Comparison of ENCODE assay signal across 9 mouse cellular contexts in the genomic region with DNA sequence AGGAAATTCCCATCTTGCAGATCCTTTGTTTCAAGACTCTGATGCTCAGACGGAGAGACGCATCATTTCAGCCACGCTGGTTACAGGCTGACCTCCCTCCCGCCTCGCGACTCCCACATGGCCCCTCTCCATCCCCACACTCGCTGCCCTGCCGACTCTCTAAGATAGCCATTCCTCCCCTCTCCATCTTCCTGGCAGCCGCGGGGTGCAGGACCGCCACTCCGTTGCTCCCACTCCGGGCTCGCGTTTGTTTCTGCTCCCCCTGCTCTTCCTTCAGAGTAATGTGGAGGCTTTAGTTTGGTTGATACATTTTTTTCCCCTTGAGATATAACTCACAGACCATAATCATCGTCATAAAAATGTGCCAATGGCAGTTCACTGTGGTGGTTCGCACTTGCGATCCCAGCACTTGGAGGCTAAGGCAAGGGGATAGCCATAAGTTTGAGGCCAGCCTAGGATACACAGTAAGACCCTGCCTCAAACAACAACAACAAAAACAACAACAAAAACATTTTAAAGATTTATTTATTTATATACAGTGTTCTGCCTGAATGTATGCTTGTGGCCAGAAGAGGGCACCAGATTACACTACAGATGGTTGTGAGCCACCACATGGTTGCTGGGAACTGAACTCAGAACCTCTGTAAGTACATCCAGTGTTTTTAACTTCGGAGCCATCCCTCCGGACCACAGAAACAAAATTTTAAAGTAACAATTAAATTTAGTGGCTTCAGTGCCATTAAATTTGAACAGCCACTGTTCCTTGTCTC. TPM values are rescaled to one million over a fixed set of nuclear protein-coding genes. Genes with fewer than 3 reads are reported as not detected.
DNase-seq lines count a peak whose midpoint lies in the region; ATAC-seq and TF ChIP-seq lines count a peak whose summit lies in the region.
"Had no signal": no experiment of that assay in that cellular context is flagged by ENCODE, and none has a peak within 500 bp of the region (broad histone marks: within the 10 kb centered on the region; RNA-seq: fewer than 3 reads in every experiment).

No protein-coding gene starts in this region.

- no peak overlapping the region; the same call in 1 of the 2 replicates for H3K27ac ChIP-seq in kidney, postnatal 0 days
- H3K27ac ChIP-seq in kidney, embryonic 14.5 days (ENCODE audit: low read depth, low read length) = no peak overlapping the region
- no peak overlapping the region for H3K27ac ChIP-seq in embryonic facial prominence, embryonic 12.5 days
- peak overlapping the region; percentile 76 for H3K27ac ChIP-seq in heart, embryonic 16.5 days (ENCODE audit: low read length)
- no peak overlapping the region for H3K27ac ChIP-seq in midbrain, embryonic 15.5 days

- no peaks in the 10 kb centered on the region for H3K27me3 ChIP-seq in kidney, postnatal 0 days (ENCODE audit: insufficient read depth, low read length)
- H3K27me3 ChIP-seq in kidney, embryonic 14.5 days (ENCODE audit: control insufficient read depth, insufficient read depth, low read length) = no peaks in the 10 kb centered on the region
- H3K27me3 ChIP-seq in embryonic facial prominence, embryonic 12.5 days = peaks cover 26% of the 10 kb centered on the region
- peaks cover 6% of the 10 kb centered on the region; the same call in 1 of the 2 replicates for H3K27me3 ChIP-seq in heart, embryonic 16.5 days (ENCODE audit: control insufficient read depth, insufficient read depth, low read length)
- no peaks in the 10 kb centered on the region for H3K27me3 ChIP-seq in midbrain, embryonic 15.5 days (replicated peaks)

- no peak for ATAC-seq in kidney, postnatal 0 days (replicated peaks; ENCODE audit: low FRiP score, low read depth)
- ATAC-seq in kidney, embryonic 14.5 days (ENCODE audit: low FRiP score, low TSS enrichment) = no peak
- ATAC-seq in embryonic facial prominence, embryonic 12.5 days (ENCODE audit: insufficient number of reproducible peaks, insufficient read depth, low FRiP score, low TSS enrichment) = no peak
- 0 out of 2 replicates have a peak, but pooled peaks have one; percentile 30 for ATAC-seq in heart, embryonic 16.5 days (replicated peaks; ENCODE audit: extremely low read depth, insufficient read depth, low FRiP score)
- no peak for ATAC-seq in midbrain, embryonic 15.5 days (replicated peaks)
- no peak for ATAC-seq in activated CD4-positive, CD25-positive, alpha-beta regulatory T cell, adult 4 months

- TF ChIP-seq CTCF in kidney, postnatal 0 days (IDR thresholded peaks at IDR 0.05; ENCODE audit: low read depth) = peak; percentile 58

- no peak overlapping the region for H3K4me2 ChIP-seq in kidney, postnatal 0 days (ENCODE audit: low read length)
- no peak overlapping the region for H3K4me2 ChIP-seq in kidney, embryonic 14.5 days (replicated peaks; ENCODE audit: low read depth, low read length)
- peak overlapping the region; percentile 19; the same call in 1 of the 2 replicates for H3K4me2 ChIP-seq in embryonic facial prominence, embryonic 12.5 days (replicated peaks)
- no peak overlapping the region for H3K4me2 ChIP-seq in heart, embryonic 16.5 days (ENCODE audit: low read depth, low read length)
- peak overlapping the region; percentile 30 for H3K4me2 ChIP-seq in midbrain, embryonic 15.5 days

- H3K4me1 ChIP-seq in kidney, postnatal 0 days (replicated peaks; ENCODE audit: insufficient read depth, low read length) = 0 out of 2 replicates have a peak, but pooled peaks cover 2% of the 10 kb centered on the region
- H3K4me1 ChIP-seq in kidney, embryonic 14.5 days (ENCODE audit: control insufficient read depth, insufficient read depth, low read length) = peaks cover 14% of the 10 kb centered on the region
- no peaks in the 10 kb centered on the region for H3K4me1 ChIP-seq in embryonic facial prominence, embryonic 12.5 days
- H3K4me1 ChIP-seq in heart, embryonic 16.5 days (ENCODE audit: control insufficient read depth, insufficient read depth, low read length) = no peaks in the 10 kb centered on the region
- H3K4me1 ChIP-seq in midbrain, embryonic 15.5 days = peaks cover 19% of the 10 kb centered on the region

- DNase-seq in kidney, postnatal 0 days (ENCODE audit: low spot score) = peak; percentile 49
- DNase-seq in urinary bladder, adult 2 months (ENCODE audit: low spot score) = no peak
- DNase-seq: spleen, adult 18-20 months; thymus, postnatal 4 days had no signal

- 0 out of 2 replicates have a peak, but pooled peaks cover 3% of the 10 kb centered on the region for H3K9me3 ChIP-seq in kidney, postnatal 0 days (replicated peaks; ENCODE audit: low read length)
- peaks cover 6% of the 10 kb centered on the region for H3K9me3 ChIP-seq in kidney, embryonic 14.5 days (ENCODE audit: control insufficient read depth, low read length)
- 0 out of 2 replicates have a peak, but pooled peaks cover 9% of the 10 kb centered on the region for H3K9me3 ChIP-seq in embryonic facial prominence, embryonic 12.5 days
- H3K9me3 ChIP-seq in heart, embryonic 16.5 days (replicated peaks; ENCODE audit: control insufficient read depth, low read length) = peaks cover 10% of the 10 kb centered on the region
- no peaks in the 10 kb centered on the region for H3K9me3 ChIP-seq in midbrain, embryonic 15.5 days

- WGBS in kidney, postnatal 0 days = 29% methylated on average over 20 of the region's 20 CpGs
- WGBS in kidney, embryonic 14.5 days = 31% methylated on average over 20 of the region's 20 CpGs
- WGBS in embryonic facial prominence, embryonic 12.5 days = 25% methylated on average over 20 of the region's 20 CpGs
- WGBS in heart, embryonic 16.5 days = 27% methylated on average over 20 of the region's 20 CpGs
- WGBS in midbrain, embryonic 15.5 days = 25% methylated on average over 20 of the region's 20 CpGs

- H3K4me3 ChIP-seq in kidney, postnatal 0 days (replicated peaks; ENCODE audit: low read depth, low read length) = no peak overlapping the region
- no peak overlapping the region for H3K4me3 ChIP-seq in kidney, embryonic 14.5 days (ENCODE audit: low read length)
- H3K4me3 ChIP-seq in embryonic facial prominence, embryonic 12.5 days = no peak overlapping the region
- H3K4me3 ChIP-seq in heart, embryonic 16.5 days (ENCODE audit: low read length) = no peak overlapping the region
- H3K4me3 ChIP-seq in midbrain, embryonic 15.5 days = no peak overlapping the region

- no peaks in the 10 kb centered on the region for H3K36me3 ChIP-seq in kidney, postnatal 0 days (ENCODE audit: insufficient read depth, low read length)
- no peaks in the 10 kb centered on the region for H3K36me3 ChIP-seq in kidney, embryonic 14.5 days (ENCODE audit: control insufficient read depth, insufficient read depth, low read length)
- no peaks in the 10 kb centered on the region for H3K36me3 ChIP-seq in embryonic facial prominence, embryonic 12.5 days
- H3K36me3 ChIP-seq in heart, embryonic 16.5 days (ENCODE audit: control insufficient read depth, insufficient read depth) = 0 out of 2 replicates have a peak, but pooled peaks cover 2% of the 10 kb centered on the region
- no peaks in the 10 kb centered on the region for H3K36me3 ChIP-seq in midbrain, embryonic 15.5 days (replicated peaks)

- H3K9ac ChIP-seq in kidney, postnatal 0 days (ENCODE audit: low read depth, low read length) = no peak overlapping the region
- H3K9ac ChIP-seq in kidney, embryonic 14.5 days (ENCODE audit: low read depth, low read length) = no peak overlapping the region
- H3K9ac ChIP-seq in embryonic facial prominence, embryonic 12.5 days = no peak overlapping the region
- no peak overlapping the region for H3K9ac ChIP-seq in heart, embryonic 16.5 days (ENCODE audit: low read length)
- no peak overlapping the region for H3K9ac ChIP-seq in midbrain, embryonic 15.5 days

RNA-seq across cellular contexts. Expression of a gene that starts 11.5 kb away (rescaled TPM):
- polyA plus RNA-seq in kidney, postnatal 0 days (2015; fragmentation: Nextera tagmentation; extraction: Ambion mirVana) = 41.2 and 42.7 TPM in 2 replicates
- polyA plus RNA-seq in kidney, embryonic 14.5 days (2014; fragmentation: Nextera tagmentation; extraction: Ambion mirVana) = 58.0 and 81.1 TPM in 2 replicates
- 52.7 and 54.7 TPM in 2 replicates for polyA plus RNA-seq in embryonic facial prominence, embryonic 12.5 days (2016; fragmentation: Nextera tagmentation; extraction: Ambion mirVana)
- polyA plus RNA-seq in heart, embryonic 16.5 days (2015; fragmentation: Nextera tagmentation; extraction: Ambion mirVana) = 35.9 TPM in 2 replicates
- polyA plus RNA-seq in midbrain, embryonic 15.5 days (2015; fragmentation: Nextera tagmentation; extraction: Ambion mirVana) = 49.4 and 51.3 TPM in 2 replicates
- 10 to 100 TPM; 19.1 to 22.8 TPM for polyA plus RNA-seq in activated CD4-positive, CD25-positive, alpha-beta regulatory T cell, adult 4 months (2017; shearing (Covaris generic))
- 20.6 and 25.2 TPM in 2 replicates for polyA plus RNA-seq in urinary bladder, adult 2 months (2012; rRNA removed)

RNA-seq across cellular contexts. Expression of a gene that starts 18.4 kb away (rescaled TPM):
- polyA plus RNA-seq in kidney, postnatal 0 days (2015; fragmentation: Nextera tagmentation; extraction: Ambion mirVana) = 13.3 and 14.1 TPM in 2 replicates
- polyA plus RNA-seq in kidney, embryonic 14.5 days (2014; fragmentation: Nextera tagmentation; extraction: Ambion mirVana) = 10.8 and 17.4 TPM in 2 replicates
- 0.80 and 0.90 TPM in 2 replicates for polyA plus RNA-seq in embryonic facial prominence, embryonic 12.5 days (2016; fragmentation: Nextera tagmentation; extraction: Ambion mirVana)
- polyA plus RNA-seq in heart, embryonic 16.5 days (2015; fragmentation: Nextera tagmentation; extraction: Ambion mirVana) = 4.7 and 5.3 TPM in 2 replicates
- polyA plus RNA-seq in midbrain, embryonic 15.5 days (2015; fragmentation: Nextera tagmentation; extraction: Ambion mirVana) = 1.1 and 1.4 TPM in 2 replicates
- 10 to 100 TPM; 62.2 to 87.1 TPM for polyA plus RNA-seq in activated CD4-positive, CD25-positive, alpha-beta regulatory T cell, adult 4 months (2017; shearing (Covaris generic))
- polyA plus RNA-seq in urinary bladder, adult 2 months (2012; rRNA removed) = 10.2 and 12.5 TPM in 2 replicates

RNA-seq across cellular contexts. Expression of a gene that starts 51.5 kb away (rescaled TPM):
- 6.7 and 7.4 TPM in 2 replicates for polyA plus RNA-seq in kidney, postnatal 0 days (2015; fragmentation: Nextera tagmentation; extraction: Ambion mirVana)
- polyA plus RNA-seq in kidney, embryonic 14.5 days (2014; fragmentation: Nextera tagmentation; extraction: Ambion mirVana) = 2.3 and 4.5 TPM in 2 replicates
- polyA plus RNA-seq in embryonic facial prominence, embryonic 12.5 days (2016; fragmentation: Nextera tagmentation; extraction: Ambion mirVana) = 5.1 and 5.8 TPM in 2 replicates
- 14.2 and 17.1 TPM in 2 replicates for polyA plus RNA-seq in heart, embryonic 16.5 days (2015; fragmentation: Nextera tagmentation; extraction: Ambion mirVana)
- 3.1 and 3.4 TPM in 2 replicates for polyA plus RNA-seq in midbrain, embryonic 15.5 days (2015; fragmentation: Nextera tagmentation; extraction: Ambion mirVana)
- 10 to 100 TPM; 74.3 to 91.9 TPM for polyA plus RNA-seq in activated CD4-positive, CD25-positive, alpha-beta regulatory T cell, adult 4 months (2017; shearing (Covaris generic))
- 7.4 and 8.1 TPM in 2 replicates for polyA plus RNA-seq in urinary bladder, adult 2 months (2012; rRNA removed)

Comparison
In these comparisons a context has a peak if more than half of its experiments do, and no peak if none do; other contexts are left out.
1. H3K4me2 ChIP-seq: peak in embryonic facial prominence, embryonic 12.5 days (single experiment) and midbrain, embryonic 15.5 days (single experiment); none in kidney, postnatal 0 days (single experiment), kidney, embryonic 14.5 days (single experiment) and heart, embryonic 16.5 days (single experiment).